Comparison of ENCODE assay signal across 28 mouse cellular contexts in the genomic region with DNA sequence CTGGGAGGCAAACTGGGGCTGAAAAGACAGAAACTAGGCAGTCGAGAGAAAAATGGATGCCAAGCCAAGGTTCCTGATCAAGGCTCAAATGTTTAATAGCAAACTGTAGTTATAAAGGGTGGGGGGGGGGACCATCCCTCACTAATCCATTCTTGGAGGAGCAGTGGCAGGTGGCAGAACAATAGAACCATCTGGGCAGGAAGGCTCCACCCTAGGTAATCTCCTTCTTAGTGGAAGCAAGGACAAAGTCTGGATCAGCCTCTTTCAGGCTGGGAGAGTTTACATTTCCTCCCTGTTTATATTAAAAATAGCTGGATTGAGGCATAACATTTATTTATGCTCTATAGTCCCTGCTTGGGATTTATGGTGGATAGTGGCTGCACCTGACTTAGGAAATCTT.
"Had no signal": no experiment of that assay in that cellular context is flagged by ENCODE, and none has a peak within 500 bp of the region (broad histone marks: within the 10 kb centered on the region; RNA-seq: fewer than 3 reads in every experiment).

No protein-coding gene starts in this region.

- H3K4me2 ChIP-seq: embryonic facial prominence, embryonic 12.5 days; embryonic facial prominence, embryonic 13.5 days; embryonic facial prominence, embryonic 15.5 days; forebrain, embryonic 12.5 days; forebrain, embryonic 13.5 days; forebrain, embryonic 15.5 days had no signal

- H3K36me3 ChIP-seq: embryonic facial prominence, embryonic 10.5 days; embryonic facial prominence, embryonic 12.5 days; embryonic facial prominence, embryonic 13.5 days; embryonic facial prominence, embryonic 15.5 days; forebrain, embryonic 10.5 days; forebrain, embryonic 12.5 days; forebrain, embryonic 15.5 days had no signal

- H3K4me1 ChIP-seq: embryonic facial prominence, embryonic 10.5 days; embryonic facial prominence, embryonic 12.5 days; embryonic facial prominence, embryonic 13.5 days; embryonic facial prominence, embryonic 15.5 days; forebrain, embryonic 10.5 days; forebrain, embryonic 12.5 days; forebrain, embryonic 13.5 days; forebrain, embryonic 15.5 days had no signal

- H3K27ac ChIP-seq: embryonic facial prominence, embryonic 10.5 days; embryonic facial prominence, embryonic 12.5 days; embryonic facial prominence, embryonic 13.5 days; embryonic facial prominence, embryonic 15.5 days; forebrain, embryonic 10.5 days; forebrain, embryonic 12.5 days; forebrain, embryonic 13.5 days; forebrain, embryonic 15.5 days; gastrocnemius, adult 2 months; heart, adult 2 months had no signal

- ATAC-seq: forebrain, embryonic 13.5 days; forebrain, embryonic 14.5 days; forebrain, embryonic 15.5 days; forebrain, embryonic 16.5 days; forebrain, postnatal 0 days had no signal

- H3K9me3 ChIP-seq: embryonic facial prominence, embryonic 10.5 days; embryonic facial prominence, embryonic 12.5 days; embryonic facial prominence, embryonic 13.5 days; embryonic facial prominence, embryonic 15.5 days; forebrain, embryonic 12.5 days; forebrain, embryonic 13.5 days had no signal

- H3K27me3 ChIP-seq: embryonic facial prominence, embryonic 12.5 days; embryonic facial prominence, embryonic 13.5 days; embryonic facial prominence, embryonic 15.5 days; forebrain, embryonic 12.5 days; forebrain, embryonic 13.5 days; forebrain, embryonic 15.5 days had no signal

- DNase-seq: cerebellum, adult 8-10 months; cerebellum, adult 9-10 months; cerebellum, adult 9-11 months; cerebellum, postnatal 10 days; cerebellum, postnatal 14 days; cerebellum, postnatal 25 days; cerebellum, postnatal 36 days; embryo, embryonic 11 days; forebrain, postnatal 0 days; gastrocnemius, adult 2 months; gastrocnemius, postnatal 10 days; gastrocnemius, postnatal 14 days; gastrocnemius, postnatal 25 days; gastrocnemius, postnatal 36 days; heart, adult 11 months; heart, adult 18-20 months; heart, adult 2 months had no signal

- H3K4me3 ChIP-seq: embryonic facial prominence, embryonic 10.5 days; embryonic facial prominence, embryonic 12.5 days; embryonic facial prominence, embryonic 13.5 days; embryonic facial prominence, embryonic 15.5 days; erythroblast, embryonic 14.5 days; forebrain, embryonic 10.5 days; forebrain, embryonic 12.5 days; forebrain, embryonic 13.5 days; forebrain, embryonic 15.5 days; gastrocnemius, adult 2 months; heart, adult 2 months had no signal

- H3K9ac ChIP-seq: embryonic facial prominence, embryonic 12.5 days; embryonic facial prominence, embryonic 13.5 days; embryonic facial prominence, embryonic 15.5 days; forebrain, embryonic 12.5 days; forebrain, embryonic 13.5 days; forebrain, embryonic 15.5 days; forebrain, postnatal 0 days had no signal
